Mouse (Mus musculus): ENCODE measurements around the gene Tmem255b.

DNA sequence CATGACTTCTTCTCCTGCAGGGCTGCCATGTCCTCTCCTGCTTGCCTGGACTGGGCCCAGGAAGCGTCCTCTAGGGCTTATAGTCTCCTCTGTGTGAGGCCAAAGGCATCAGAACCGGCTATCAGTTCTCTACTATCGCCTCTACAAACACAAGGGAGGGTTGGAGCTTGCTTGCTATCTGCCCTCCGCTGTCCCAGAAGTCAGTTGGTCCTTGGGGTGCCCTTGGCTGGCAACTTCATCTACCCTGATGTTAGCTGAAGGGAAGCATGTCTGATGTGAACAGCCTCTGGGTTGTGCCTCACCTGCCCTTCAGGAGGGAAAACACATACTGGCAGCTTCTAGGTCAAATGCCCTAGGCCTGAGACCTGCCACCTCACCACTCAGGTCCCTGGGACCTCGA lies 38.3 kb upstream of the Tmem255b start, which contains the start of gene Atp4b:
- TF ChIP-seq CTCF (IDR thresholded peaks at IDR 0.05; ENCODE audit: extremely low read depth, insufficient read depth, insufficient read length, insufficient replicate concordance): no peak
- no peak for TF ChIP-seq POLR2A (IDR thresholded peaks at IDR 0.05; ENCODE audit: low read depth, low read length)

All from spleen, adult 2 months (tissue).